Mouse (Mus musculus) thymus, adult 2 months (tissue): ENCODE data around the gene Sohlh2.

ENCODE experiments used
- CTCF ChIP-seq: fragments of 200-500 bp; IDR thresholded peaks from 2 replicates; pipeline ENCODE4 v1.5.1; 2012; ENCODE audit warnings: mild to moderate bottlenecking, control low read depth, low read length, moderate library complexity, borderline replicate concordance; ENCODE audit not compliant: control insufficient read depth, poor library complexity, insufficient read depth; ENCODE audit errors: extremely low read depth
- POLR2A ChIP-seq: fragments of 200-500 bp; IDR thresholded peaks from 2 replicates; pipeline ENCODE4 v1.6.1; 2012; ENCODE audit warnings: mild to moderate bottlenecking, low read length, control low read depth, moderate library complexity; ENCODE audit not compliant: control insufficient read depth, poor library complexity, insufficient read depth; ENCODE audit errors: extremely low read depth

DNA sequence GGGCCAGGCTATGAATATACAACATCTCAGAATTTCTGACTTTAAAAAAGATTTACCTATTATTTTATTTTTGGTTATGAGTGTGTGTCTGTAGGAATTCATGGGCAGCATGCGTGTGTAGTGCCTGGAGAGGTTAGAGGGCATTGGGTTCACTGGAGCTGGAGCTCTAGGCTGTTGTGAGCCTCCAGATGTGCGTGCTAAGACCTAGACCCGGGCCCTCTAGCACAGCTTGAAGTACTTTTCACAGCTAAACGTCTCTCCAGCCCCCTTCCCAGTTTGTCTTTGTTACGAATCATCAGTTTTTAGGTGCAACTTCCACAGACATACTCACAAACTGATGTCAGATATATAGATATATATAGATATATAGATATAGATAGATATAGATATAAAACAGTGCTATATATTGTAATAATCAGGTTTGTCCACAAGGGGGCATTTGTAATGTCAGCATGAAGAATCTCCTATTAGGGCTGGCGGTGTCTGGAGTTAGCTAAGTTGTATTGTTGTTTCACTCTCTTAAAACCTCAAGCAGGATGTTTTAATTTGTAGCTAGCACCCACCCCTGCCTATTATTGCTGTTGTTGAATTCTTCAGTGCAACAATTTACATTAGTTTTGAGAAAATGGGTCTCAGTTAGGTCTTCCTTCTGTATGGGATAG is 29.0 kb upstream of the Sohlh2 start:
- TF ChIP-seq CTCF: no peak
- TF ChIP-seq POLR2A: no peak
